Mouse (Mus musculus) liver, embryonic 14.5 days (tissue): ENCODE results near the gene Hpn. TPM values are rescaled to one million over a fixed set of nuclear protein-coding genes. Genes with fewer than 3 reads are reported as not detected.

ENCODE experiments used
- ATAC-seq: fragments of 200-750 bp; cut with Nextera tagmentation; 2 replicates; pipeline ENCODE4 v1.8.0; 2017; ENCODE audit warnings: moderate number of reproducible peaks, mild to moderate bottlenecking, moderate library complexity; ENCODE audit not compliant: insufficient read depth
- DNase-seq, 3 experiments: peaks; one replicate each; pipeline ENCODE4 v3.0.0-alpha.2; 2012 to 2013; ENCODE audit warnings: low read depth in 3 of 3, low spot score in 3 of 3
- H3K27ac ChIP-seq: fragments of 300-500 bp; sonication (generic); 2 replicates; pipeline ENCODE4 v1.5.1; 2014; ENCODE audit warnings: moderate library complexity, mild to moderate bottlenecking, control low read depth, inconsistent platforms
- H3K27me3 ChIP-seq: fragments of 300-500 bp; sonication (generic); 2 replicates; pipeline ENCODE4 v1.6.1; 2014; ENCODE audit warnings: mild to moderate bottlenecking, low read length, moderate library complexity; ENCODE audit not compliant: control insufficient read depth, insufficient read depth
- H3K36me3 ChIP-seq: fragments of 300-500 bp; sonication (generic); replicated peaks from 2 replicates; pipeline ENCODE4 v1.6.1; 2014; ENCODE audit warnings: low read depth; ENCODE audit not compliant: control insufficient read depth, insufficient read depth
- H3K4me1 ChIP-seq, 2 experiments: fragments of 200-500 bp in 1 of 2; fragments of 300-500 bp in 1 of 2; sonication (generic) in 1 of 2; replicated peaks; 2 replicates each; pipeline ENCODE4 v1.6.1; 2012 to 2014; ENCODE audit warnings: antibody characterized with exemption in 1 of 2, inconsistent platforms in 1 of 2, low read length in 1 of 2; ENCODE audit not compliant: control insufficient read depth in 2 of 2, insufficient read depth in 2 of 2
- H3K4me2 ChIP-seq: fragments of 300-500 bp; sonication (generic); 2 replicates; pipeline ENCODE4 v1.6.1; 2014; ENCODE audit warnings: low read depth, mild to moderate bottlenecking, control low read depth, moderate library complexity
- H3K4me3 ChIP-seq, 2 experiments: fragments of 200-500 bp in 1 of 2; fragments of 300-500 bp in 1 of 2; sonication (generic) in 1 of 2; 2 replicates each; pipeline ENCODE4 v1.5.1; 2012 to 2014; ENCODE audit warnings: low read depth in 2 of 2, low read length in 2 of 2, mild to moderate bottlenecking in 2 of 2, control low read depth in 1 of 2, inconsistent platforms in 1 of 2, moderate library complexity in 1 of 2; ENCODE audit not compliant: insufficient read depth in 1 of 2
- H3K9ac ChIP-seq: fragments of 300-500 bp; sonication (generic); replicated peaks from 2 replicates; pipeline ENCODE4 v1.6.1; 2014; ENCODE audit warnings: mild to moderate bottlenecking, control low read depth, moderate library complexity
- H3K9me3 ChIP-seq: fragments of 300-500 bp; sonication (generic); 2 replicates; pipeline ENCODE4 v1.6.1; 2016; ENCODE audit warnings: low read length, mixed read lengths; ENCODE audit not compliant: control insufficient read depth
- CTCF ChIP-seq: IDR thresholded peaks from 2 replicates; pipeline ENCODE4 v1.5.1; 2016; ENCODE audit warnings: antibody characterized with exemption, low read depth, control low read depth
- EP300 ChIP-seq: IDR thresholded peaks from 2 replicates; pipeline ENCODE4 v1.6.1; 2016; ENCODE audit warnings: antibody characterized with exemption, low read depth
- WGBS: fragments of 180-500 bp; shearing (Covaris S2); extraction: QIAGEN DNeasy Blood & Tissue Kit; methylation state at CpG from one replicate; pipeline ENCODE4 v1.1.7; 2014; ENCODE audit not compliant: insufficient replicate concordance; 5-methylcytosine and 5-hydroxymethylcytosine counted together
- polyA plus RNA-seq, 2 experiments: library from polyadenylated mRNA; depleted of rRNA in 1 of 2; stranded (reverse) in 1 of 2; unstranded in 1 of 2; fragments of >200 nt; fragmentation: Nextera tagmentation in 1 of 2; extraction: Ambion mirVana in 1 of 2; gene quantifications; 2 replicates each; pipeline versions ENCODE4 v1.2.1 to v1.2.3; 2012 to 2014

Hpn gene
- polyA plus RNA-seq, 2 experiments = 43.3 to 44.7 TPM

- WGBS = 6% methylated on average over 6 of the region's 6 CpGs
- TF ChIP-seq EP300 = no peak
- no peak for TF ChIP-seq CTCF
- Histone ChIP-seq H3K9ac (no peak overlapping the region), H3K4me3 (no peak overlapping the region), H3K27ac (no peak overlapping the region), H3K4me1 (no peaks in the 10 kb centered on the region), H3K36me3 (no peaks in the 10 kb centered on the region), H3K4me2 (no peak overlapping the region), H3K27me3 (peaks cover 31% of the 10 kb centered on the region), H3K9me3 (no peaks in the 10 kb centered on the region)
- DNase-seq = no peak
- ATAC-seq = no peak
These were observed 64.6 kb downstream of the Hpn start for GRCm38 (mm10) chr7:31050487-31050886.

GRCm38 (mm10) chr7:31049846-31050281, 65.2 kb downstream of the Hpn start:
- Histone ChIP-seq H3K4me1 (no peaks in the 10 kb centered on the region), H3K4me3 (no peak overlapping the region), H3K27ac (no peak overlapping the region), H3K9ac (no peak overlapping the region), H3K4me2 (no peak overlapping the region), H3K27me3 (peaks cover 31% of the 10 kb centered on the region), H3K36me3 (no peaks in the 10 kb centered on the region), H3K9me3 (no peaks in the 10 kb centered on the region)
- TF ChIP-seq CTCF (no peak), EP300 (no peak)
- ATAC-seq (no peak), DNase-seq (no peak)
- WGBS = 7% methylated on average over 14 of the region's 15 CpGs

GRCm38 (mm10) chr7:31049135-31049845, 65.8 kb downstream of the Hpn start:
- no peak overlapping the region for H3K27ac ChIP-seq
- no peak for ATAC-seq
- 15% methylated on average over 5 of the region's 5 CpGs for WGBS
- no peak for DNase-seq
- TF ChIP-seq CTCF (no peak), EP300 (no peak)
- peaks cover 31% of the 10 kb centered on the region for H3K27me3 ChIP-seq
- H3K4me2 ChIP-seq = no peak overlapping the region
- H3K4me1 ChIP-seq = no peaks in the 10 kb centered on the region
- H3K36me3 ChIP-seq = no peaks in the 10 kb centered on the region
- H3K9me3 ChIP-seq = no peaks in the 10 kb centered on the region
- H3K9ac ChIP-seq = no peak overlapping the region
- H3K4me3 ChIP-seq = no peak overlapping the region

Other genes with a start within 250 kb of the Hpn start
- gene Cd22, start 234.9 kb downstream of the Hpn start, polyA plus RNA-seq (2012; rRNA removed) = 0.29 and 0.36 TPM in 2 replicates
- 0.24 and 0.62 TPM in 2 replicates for gene Cd22, start 234.9 kb downstream of the Hpn start, polyA plus RNA-seq (2014; fragmentation: Nextera tagmentation; extraction: Ambion mirVana)
- gene Mag, start 200.4 kb downstream of the Hpn start, polyA plus RNA-seq (2012; rRNA removed) = 0.13 TPM in 2 replicates
- gene Mag, start 200.4 kb downstream of the Hpn start, polyA plus RNA-seq (2014; fragmentation: Nextera tagmentation; extraction: Ambion mirVana) = 0.11 TPM in 2 replicates
- gene Hamp2, start 190.6 kb downstream of the Hpn start, polyA plus RNA-seq (2012; rRNA removed) = not detected in 2 replicates
- not detected in 2 replicates for gene Hamp2, start 190.6 kb downstream of the Hpn start, polyA plus RNA-seq (2014; fragmentation: Nextera tagmentation; extraction: Ambion mirVana)
- gene Hamp, start 171.3 kb downstream of the Hpn start, polyA plus RNA-seq (2012; rRNA removed) = 17.2 and 22.5 TPM in 2 replicates
- 12.0 and 29.7 TPM in 2 replicates for gene Hamp, start 171.3 kb downstream of the Hpn start, polyA plus RNA-seq (2014; fragmentation: Nextera tagmentation; extraction: Ambion mirVana)
- gene Usf2, start 158.5 kb downstream of the Hpn start, polyA plus RNA-seq (2012; rRNA removed) = 34.1 and 50.6 TPM in 2 replicates
- 9.1 and 10.2 TPM in 2 replicates for gene Usf2, start 158.5 kb downstream of the Hpn start, polyA plus RNA-seq (2014; fragmentation: Nextera tagmentation; extraction: Ambion mirVana)
- 14.3 and 17.4 TPM in 2 replicates for gene Lsr, start 141.8 kb downstream of the Hpn start, polyA plus RNA-seq (2012; rRNA removed)
- 15.1 and 16.0 TPM in 2 replicates for gene Lsr, start 141.8 kb downstream of the Hpn start, polyA plus RNA-seq (2014; fragmentation: Nextera tagmentation; extraction: Ambion mirVana)
- 1.5 and 2.0 TPM in 2 replicates for gene Fam187b, start 141.5 kb downstream of the Hpn start, polyA plus RNA-seq (2012; rRNA removed)
- 2.5 and 2.6 TPM in 2 replicates for gene Fam187b, start 141.5 kb downstream of the Hpn start, polyA plus RNA-seq (2014; fragmentation: Nextera tagmentation; extraction: Ambion mirVana)
- 10.1 and 14.6 TPM in 2 replicates for gene Fxyd5, start 72.8 kb downstream of the Hpn start, polyA plus RNA-seq (2012; rRNA removed)
- gene Fxyd5, start 72.8 kb downstream of the Hpn start, polyA plus RNA-seq (2014; fragmentation: Nextera tagmentation; extraction: Ambion mirVana) = 15.1 and 20.4 TPM in 2 replicates
- gene Fxyd7, start 63.8 kb downstream of the Hpn start, polyA plus RNA-seq (2012; rRNA removed) = 0.21 and 0.24 TPM in 2 replicates
- gene Fxyd7, start 63.8 kb downstream of the Hpn start, polyA plus RNA-seq (2014; fragmentation: Nextera tagmentation; extraction: Ambion mirVana) = 0.23 TPM in 1 of 2 replicates, not detected in the other
- 33.0 and 50.6 TPM in 2 replicates for gene Fxyd1, start 58.1 kb downstream of the Hpn start, polyA plus RNA-seq (2012; rRNA removed)
- gene Fxyd1, start 58.1 kb downstream of the Hpn start, polyA plus RNA-seq (2014; fragmentation: Nextera tagmentation; extraction: Ambion mirVana) = 61.9 and 62.5 TPM in 2 replicates
- 0.04 and 0.16 TPM in 2 replicates for gene Lgi4, start 55.9 kb downstream of the Hpn start, polyA plus RNA-seq (2012; rRNA removed)
- gene Lgi4, start 55.9 kb downstream of the Hpn start, polyA plus RNA-seq (2014; fragmentation: Nextera tagmentation; extraction: Ambion mirVana) = 0.10 TPM in 1 of 2 replicates, not detected in the other
- gene Fxyd3, start 38.6 kb downstream of the Hpn start, polyA plus RNA-seq (2012; rRNA removed) = 0.52 and 0.54 TPM in 2 replicates
- 0.47 and 0.86 TPM in 2 replicates for gene Fxyd3, start 38.6 kb downstream of the Hpn start, polyA plus RNA-seq (2014; fragmentation: Nextera tagmentation; extraction: Ambion mirVana)
- 0.97 and 1.0 TPM in 2 replicates for gene Scn1b, start 11.7 kb upstream of the Hpn start, polyA plus RNA-seq (2012; rRNA removed)
- 0.45 and 0.52 TPM in 2 replicates for gene Scn1b, start 11.7 kb upstream of the Hpn start, polyA plus RNA-seq (2014; fragmentation: Nextera tagmentation; extraction: Ambion mirVana)
- gene Gramd1a, start 40.6 kb upstream of the Hpn start, polyA plus RNA-seq (2012; rRNA removed) = 19.1 and 19.4 TPM in 2 replicates
- gene Gramd1a, start 40.6 kb upstream of the Hpn start, polyA plus RNA-seq (2014; fragmentation: Nextera tagmentation; extraction: Ambion mirVana) = 8.0 and 8.5 TPM in 2 replicates
- not detected in 2 replicates for gene Scgb2b2, start 175.2 kb upstream of the Hpn start, polyA plus RNA-seq (2012; rRNA removed)
- gene Scgb2b2, start 175.2 kb upstream of the Hpn start, polyA plus RNA-seq (2014; fragmentation: Nextera tagmentation; extraction: Ambion mirVana) = not detected in 2 replicates
- gene Scgb1b2, start 176.5 kb upstream of the Hpn start, polyA plus RNA-seq (2012; rRNA removed) = not detected in 2 replicates
- gene Scgb1b2, start 176.5 kb upstream of the Hpn start, polyA plus RNA-seq (2014; fragmentation: Nextera tagmentation; extraction: Ambion mirVana) = not detected in 2 replicates
- gene Scgb2b3, start 246.8 kb upstream of the Hpn start, polyA plus RNA-seq (2012; rRNA removed) = not detected in 2 replicates
- gene Scgb2b3, start 246.8 kb upstream of the Hpn start, polyA plus RNA-seq (2014; fragmentation: Nextera tagmentation; extraction: Ambion mirVana) = not detected in 2 replicates